Mouse (Mus musculus) testis, adult 2 months (tissue): Measurements from ENCODE around the gene Ube3c.

ENCODE experiments used
- CTCF ChIP-seq: fragments of 200-500 bp; IDR thresholded peaks from 2 replicates; pipeline ENCODE4 v1.5.1; 2012; ENCODE audit warnings: low read depth, mild to moderate bottlenecking, inconsistent platforms, low read length, moderate library complexity; ENCODE audit not compliant: control insufficient read depth, insufficient read depth, insufficient replicate concordance
- POLR2A ChIP-seq: fragments of 200-500 bp; IDR thresholded peaks from 2 replicates; pipeline ENCODE4 v1.6.1; 2012; ENCODE audit warnings: low read depth, mild to moderate bottlenecking, inconsistent platforms, low read length, moderate library complexity; ENCODE audit not compliant: control insufficient read depth

DNA sequence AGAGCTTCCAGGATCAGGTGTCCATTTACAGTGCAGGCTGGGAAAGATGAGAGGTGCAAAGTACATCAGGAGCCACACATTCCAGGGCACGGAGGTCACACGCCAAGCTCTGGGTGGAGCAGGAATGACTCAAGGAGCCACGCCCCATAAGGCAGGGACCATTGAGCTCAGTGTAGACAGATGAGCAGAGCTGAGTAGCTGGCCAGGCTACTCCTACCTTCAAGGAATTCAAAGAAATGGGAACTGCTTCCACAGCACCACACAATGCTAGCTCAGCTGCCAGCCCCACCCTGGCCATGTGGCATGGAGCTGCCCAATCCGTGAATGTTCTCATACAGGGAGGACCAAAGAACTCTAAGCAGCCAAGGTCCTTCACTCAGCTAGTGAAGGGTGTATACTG, 129.5 kb downstream of the Ube3c start:
- no peak for TF ChIP-seq POLR2A
- no peak for TF ChIP-seq CTCF
